Mouse (Mus musculus) lung, postnatal 0 days (tissue): ENCODE measurements at regions not wholly inside any gene's neighbourhood (a gene's known extent, or its start where the extent isn't known, plus 50 kb on each side); places are given as distances from the start of the nearest gene placed in this dataset.

Experiments used
- CTCF ChIP-seq: IDR thresholded peaks from 2 replicates; pipeline ENCODE4 v1.5.1; 2016; ENCODE audit warnings: antibody characterized with exemption, mild to moderate bottlenecking
- EP300 ChIP-seq: IDR thresholded peaks from 2 replicates; pipeline ENCODE4 v1.6.1; 2016; ENCODE audit warnings: antibody characterized with exemption, mild to moderate bottlenecking, control low read depth

- TF ChIP-seq CTCF (no peak), EP300 (peak; percentile 77)
Measured at GRCm38 (mm10) chr2:34014868-34015639, 127.3 kb upstream of the Mvb12b start.
